Mouse (Mus musculus) lung, postnatal 0 days (tissue): ENCODE measurements around the gene Sdhaf4.

Experiments used
- CTCF ChIP-seq: IDR thresholded peaks from 2 replicates; pipeline ENCODE4 v1.5.1; 2016; ENCODE audit warnings: antibody characterized with exemption, mild to moderate bottlenecking
- EP300 ChIP-seq: IDR thresholded peaks from 2 replicates; pipeline ENCODE4 v1.6.1; 2016; ENCODE audit warnings: antibody characterized with exemption, mild to moderate bottlenecking, control low read depth

GRCm38 (mm10) chr1:23959415-23959732 is 46.1 kb downstream of the Sdhaf4 start:
- no peak for TF ChIP-seq CTCF
- TF ChIP-seq EP300 = no peak
